Mouse (Mus musculus) cerebellum, adult 9-11 months (tissue): ENCODE data around the gene Stox2.

ENCODE experiments used
- DNase-seq: peaks from one replicate; pipeline ENCODE4 v3.0.0; 2022

Gene Stox2

GRCm38 (mm10) chr8:47240871-47241270, 205.3 kb downstream of the Stox2 start:
- DNase-seq = no peak

GRCm38 (mm10) chr8:47240266-47240665, 205.9 kb downstream of the Stox2 start:
- no peak for DNase-seq

GRCm38 (mm10) chr8:47232081-47232480, 214.1 kb downstream of the Stox2 start:
- DNase-seq = no peak

GRCm38 (mm10) chr8:47230057-47230456, 216.1 kb downstream of the Stox2 start:
- no peak for DNase-seq

GRCm38 (mm10) chr8:47221851-47222250, 224.3 kb downstream of the Stox2 start:
- no peak for DNase-seq

- DNase-seq = no peak
Measured at GRCm38 (mm10) chr8:47221191-47221590, 225.0 kb downstream of the Stox2 start.

GRCm38 (mm10) chr8:47220390-47220789, 225.8 kb downstream of the Stox2 start:
- no peak for DNase-seq

GRCm38 (mm10) chr8:47218536-47218935, 227.6 kb downstream of the Stox2 start:
- DNase-seq = no peak

- DNase-seq = no peak
Measured at GRCm38 (mm10) chr8:47218021-47218420, 228.1 kb downstream of the Stox2 start.

- DNase-seq = no peak
Measured at GRCm38 (mm10) chr8:47212124-47212523, 234.0 kb downstream of the Stox2 start.

GRCm38 (mm10) chr8:47211226-47211625, 234.9 kb downstream of the Stox2 start:
- DNase-seq = no peak

- no peak for DNase-seq
Measured at GRCm38 (mm10) chr8:47208246-47208645, 237.9 kb downstream of the Stox2 start.

GRCm38 (mm10) chr8:47206640-47207237, 239.4 kb downstream of the Stox2 start:
- no peak for DNase-seq

GRCm38 (mm10) chr8:47205472-47205871, 240.7 kb downstream of the Stox2 start:
- no peak for DNase-seq

- DNase-seq = no peak
Measured at GRCm38 (mm10) chr8:47196391-47196790, 249.8 kb downstream of the Stox2 start.

- no peak for DNase-seq
Measured at GRCm38 (mm10) chr8:47193321-47193996, 252.7 kb downstream of the Stox2 start.

GRCm38 (mm10) chr8:47191444-47192365, 254.5 kb downstream of the Stox2 start:
- no peak for DNase-seq

- no peak for DNase-seq
Measured at GRCm38 (mm10) chr8:47185396-47185795, 260.8 kb downstream of the Stox2 start.

GRCm38 (mm10) chr8:47182771-47183558, 263.2 kb downstream of the Stox2 start:
- DNase-seq = no peak

GRCm38 (mm10) chr8:47182292-47182691, 263.9 kb downstream of the Stox2 start:
- DNase-seq = no peak

GRCm38 (mm10) chr8:47181032-47181698, 265.0 kb downstream of the Stox2 start:
- DNase-seq = no peak

GRCm38 (mm10) chr8:47180181-47180580, 266.0 kb downstream of the Stox2 start:
- DNase-seq = no peak
